Mouse (Mus musculus) cerebellum, postnatal 25 days (tissue): Measurements from ENCODE around the gene Dcx.

Source experiments
- DNase-seq, 2 experiments: peaks; one replicate each; pipeline ENCODE4 v3.0.0; 2021; ENCODE audit warnings: mixed read lengths in 2 of 2

Dcx gene

GRCm38 (mm10) chrX:143826521-143826920, 106.6 kb downstream of the Dcx start:
- DNase-seq = no peak

GRCm38 (mm10) chrX:143818961-143819360, 114.2 kb downstream of the Dcx start:
- no peak for DNase-seq

DNA sequence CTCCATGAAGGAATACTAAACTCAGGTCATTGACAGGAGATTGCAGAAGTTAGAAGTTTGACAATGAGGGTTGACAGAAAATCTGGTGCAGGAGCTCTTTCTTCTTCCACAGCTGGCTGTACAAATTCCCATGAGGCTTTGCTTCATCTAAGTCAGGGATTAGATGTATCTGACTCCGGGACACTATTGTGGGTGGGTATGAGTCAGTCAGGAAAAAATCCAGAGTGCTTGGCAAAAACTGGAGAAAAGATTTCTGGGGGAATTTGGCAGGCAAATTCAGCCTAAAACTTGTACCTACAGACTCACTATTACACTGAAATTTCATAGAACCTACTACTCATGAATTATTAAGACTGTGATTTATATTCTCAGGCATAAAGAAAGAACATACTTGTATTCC, 117.2 kb downstream of the Dcx start:
- no peak for DNase-seq
